Mouse (Mus musculus) midbrain, embryonic 16.5 days (tissue): Measurements from ENCODE around the gene Klhl28. TPM values are rescaled to one million over a fixed set of nuclear protein-coding genes. Genes with fewer than 3 reads are reported as not detected.

Experiments used
- ATAC-seq: fragments of 200-750 bp; cut with Nextera tagmentation; 2 replicates; pipeline ENCODE4 v1.8.0; 2017; ENCODE audit warnings: moderate TSS enrichment
- H3K27ac ChIP-seq: fragments of 300-500 bp; sonication (generic); 2 replicates; pipeline ENCODE4 v1.5.1; 2014; ENCODE audit warnings: mild to moderate bottlenecking, low read length, mixed read lengths
- H3K27me3 ChIP-seq: fragments of 300-500 bp; sonication (generic); 2 replicates; pipeline ENCODE4 v1.6.1; 2014; ENCODE audit warnings: low read depth, low read length, mixed read lengths; ENCODE audit not compliant: control insufficient read depth, insufficient read depth
- H3K36me3 ChIP-seq: fragments of 300-500 bp; sonication (generic); 2 replicates; pipeline ENCODE4 v1.6.1; 2014; ENCODE audit warnings: mild to moderate bottlenecking, low read length, moderate library complexity, mixed read lengths; ENCODE audit not compliant: control insufficient read depth, insufficient read depth
- H3K4me1 ChIP-seq: fragments of 300-500 bp; sonication (generic); 2 replicates; pipeline ENCODE4 v1.6.1; 2014; ENCODE audit warnings: mild to moderate bottlenecking, low read length, mixed read lengths; ENCODE audit not compliant: control insufficient read depth, insufficient read depth
- H3K4me2 ChIP-seq: fragments of 300-500 bp; sonication (generic); 2 replicates; pipeline ENCODE4 v1.6.1; 2014; ENCODE audit warnings: mild to moderate bottlenecking, low read length, mixed read lengths
- H3K4me3 ChIP-seq: fragments of 300-500 bp; sonication (generic); 2 replicates; pipeline ENCODE4 v1.5.1; 2014; ENCODE audit warnings: low read depth, mild to moderate bottlenecking, low read length, moderate library complexity, mixed read lengths
- H3K9ac ChIP-seq: fragments of 300-500 bp; sonication (generic); 2 replicates; pipeline ENCODE4 v1.6.1; 2014; ENCODE audit warnings: low read depth, low read length, mixed read lengths
- H3K9me3 ChIP-seq: fragments of 300-500 bp; sonication (generic); replicated peaks from 2 replicates; pipeline ENCODE4 v1.6.1; 2014; ENCODE audit warnings: mild to moderate bottlenecking, low read length, mixed read lengths; ENCODE audit not compliant: control insufficient read depth, poor library complexity, severe bottlenecking
- WGBS: fragments of 180-500 bp; shearing (Covaris S2); extraction: QIAGEN DNeasy Blood & Tissue Kit; methylation state at CpG from one replicate; pipeline ENCODE4 v1.1.7; 2014; 5-methylcytosine and 5-hydroxymethylcytosine counted together
- polyA plus RNA-seq: library from polyadenylated mRNA; unstranded; fragments of >200 nt; fragmentation: Nextera tagmentation; extraction: Ambion mirVana; gene quantifications from 2 replicates; pipeline ENCODE4 v1.2.1, GENCODE M21; 2015

Klhl28 gene
- polyA plus RNA-seq, 1 experiment from 2014 or later, result 26.1 TPM

DNA sequence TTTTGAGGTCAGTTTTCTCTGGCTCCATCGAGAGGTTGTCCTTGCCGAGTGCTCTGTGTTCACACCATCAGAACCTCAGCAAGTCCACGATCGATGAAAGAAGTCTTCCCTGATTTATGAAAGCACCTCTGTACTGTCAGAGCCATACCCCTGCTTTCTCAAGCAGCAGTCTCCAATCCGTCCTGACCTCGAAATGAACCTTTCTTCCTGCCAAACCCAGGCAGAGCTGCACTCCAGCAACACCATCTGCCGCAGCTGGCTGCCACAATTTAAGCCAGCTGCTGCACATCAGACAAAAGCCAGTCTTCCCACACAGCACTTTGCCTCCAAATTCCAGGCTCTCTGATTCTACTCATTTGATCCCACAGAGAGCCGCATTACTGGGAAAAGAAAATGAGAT, 62.8 kb downstream of the Klhl28 start:
- ATAC-seq, result peak; percentile 51; the same call in 1 of the 2 replicates
- H3K27ac ChIP-seq, result no peak overlapping the region
- no peaks in the 10 kb centered on the region for H3K27me3 ChIP-seq
- no peaks in the 10 kb centered on the region for H3K36me3 ChIP-seq
- H3K4me2 ChIP-seq, result no peak overlapping the region
- H3K4me1 ChIP-seq, result no peaks in the 10 kb centered on the region
- WGBS, result 56% methylated on average over 8 of the region's 8 CpGs
- no peak overlapping the region for H3K9ac ChIP-seq
- H3K9me3 ChIP-seq, result no peaks in the 10 kb centered on the region
- H3K4me3 ChIP-seq, result no peak overlapping the region

DNA sequence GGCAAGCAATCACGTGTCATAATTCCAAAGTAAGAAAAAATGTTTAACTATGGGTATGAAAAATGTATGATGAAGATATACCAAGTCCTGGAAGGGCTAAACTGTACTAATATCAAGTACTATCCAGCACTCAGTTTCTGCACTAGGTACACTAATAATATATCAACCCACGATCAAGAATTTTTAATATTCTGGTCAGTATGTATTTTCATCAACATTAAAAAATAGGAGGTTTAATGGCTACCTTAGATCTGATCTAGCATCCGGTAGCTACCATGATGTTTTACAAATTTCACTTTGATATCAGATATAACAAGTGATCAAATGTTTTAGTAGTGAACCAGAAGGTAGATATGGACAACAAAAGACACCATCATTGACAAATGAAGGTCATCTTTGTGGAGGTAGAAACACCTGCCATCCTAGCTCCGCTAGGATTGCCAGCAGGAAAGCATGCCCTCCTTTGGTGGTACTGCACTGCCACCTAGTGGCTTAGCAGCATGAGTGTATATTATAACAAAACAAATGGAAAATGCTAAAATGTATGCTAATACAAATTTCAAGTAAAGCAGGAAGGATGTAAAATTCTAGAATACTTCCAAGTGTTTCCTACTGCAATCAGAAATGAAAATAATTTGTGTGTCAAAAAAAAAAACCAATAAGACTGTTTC, 68.1 kb downstream of the Klhl28 start:
- Histone ChIP-seq H3K9me3 (no peaks in the 10 kb centered on the region), H3K27ac (no peak overlapping the region), H3K4me1 (no peaks in the 10 kb centered on the region), H3K27me3 (no peaks in the 10 kb centered on the region), H3K36me3 (no peaks in the 10 kb centered on the region), H3K9ac (no peak overlapping the region), H3K4me2 (no peak overlapping the region), H3K4me3 (no peak overlapping the region)
- peak; percentile 80 for ATAC-seq
- 41% methylated on average over 4 of the region's 4 CpGs for WGBS

Other genes with a start within 250 kb of the Klhl28 start
- 2.3 and 2.5 TPM in 2 replicates for gene Gm527, start 47.6 kb downstream of the Klhl28 start, polyA plus RNA-seq
- 24.0 and 24.5 TPM in 2 replicates for gene Togaram1, start 270 bp upstream of the Klhl28 start, polyA plus RNA-seq
- gene Prpf39, start 70.8 kb upstream of the Klhl28 start, polyA plus RNA-seq, result 52.9 and 56.3 TPM in 2 replicates
- gene Fkbp3, start 108.5 kb upstream of the Klhl28 start, polyA plus RNA-seq, result 386 and 395 TPM in 2 replicates
- 4.7 and 6.9 TPM in 2 replicates for gene Fancm, start 110.1 kb upstream of the Klhl28 start, polyA plus RNA-seq
- gene Mis18bp1, start 207.1 kb upstream of the Klhl28 start, polyA plus RNA-seq, result 5.5 and 8.8 TPM in 2 replicates